Mouse (Mus musculus) heart, embryonic 16.5 days (tissue): ENCODE measurements around the gene Ccdc146. TPM values are rescaled to one million over a fixed set of nuclear protein-coding genes. Genes with fewer than 3 reads are reported as not detected.
A peak's percentile ranks its signal among the peaks of the same experiment; 100 is the strongest.

ENCODE experiments used
- ATAC-seq: fragments of 200-750 bp; cut with Nextera tagmentation; replicated peaks from 2 replicates; pipeline ENCODE4 v1.8.0; 2017; ENCODE audit warnings: moderate number of reproducible peaks; ENCODE audit not compliant: insufficient read depth, low FRiP score; ENCODE audit errors: extremely low read depth
- H3K27ac ChIP-seq: fragments of 300-500 bp; sonication (generic); 2 replicates; pipeline ENCODE4 v1.5.1; 2014; ENCODE audit warnings: mild to moderate bottlenecking, low read length, control low read depth, moderate library complexity
- H3K27me3 ChIP-seq: fragments of 300-500 bp; sonication (generic); 2 replicates; pipeline ENCODE4 v1.6.1; 2014; ENCODE audit warnings: low read length, mixed read lengths; ENCODE audit not compliant: control insufficient read depth, insufficient read depth
- H3K36me3 ChIP-seq: fragments of 300-500 bp; sonication (generic); 2 replicates; pipeline ENCODE4 v1.6.1; 2014; ENCODE audit not compliant: control insufficient read depth, insufficient read depth
- H3K4me1 ChIP-seq: fragments of 300-500 bp; sonication (generic); 2 replicates; pipeline ENCODE4 v1.6.1; 2014; ENCODE audit warnings: low read length, mixed read lengths; ENCODE audit not compliant: control insufficient read depth, insufficient read depth
- H3K4me2 ChIP-seq: fragments of 300-500 bp; sonication (generic); 2 replicates; pipeline ENCODE4 v1.6.1; 2014; ENCODE audit warnings: low read depth, mild to moderate bottlenecking, control low read depth, low read length
- H3K4me3 ChIP-seq: fragments of 300-500 bp; sonication (generic); 2 replicates; pipeline ENCODE4 v1.5.1; 2014; ENCODE audit warnings: mild to moderate bottlenecking, control low read depth, low read length
- H3K9ac ChIP-seq: fragments of 300-500 bp; sonication (generic); 2 replicates; pipeline ENCODE4 v1.6.1; 2014; ENCODE audit warnings: low read length, control low read depth
- H3K9me3 ChIP-seq: fragments of 300-500 bp; sonication (generic); replicated peaks from 2 replicates; pipeline ENCODE4 v1.6.1; 2016; ENCODE audit warnings: low read length; ENCODE audit not compliant: control insufficient read depth
- WGBS: fragments of 180-500 bp; shearing (Covaris S2); extraction: QIAGEN DNeasy Blood & Tissue Kit; methylation state at CpG from one replicate; pipeline ENCODE4 v1.1.7; 2014; 5-methylcytosine and 5-hydroxymethylcytosine counted together
- polyA plus RNA-seq: library from polyadenylated mRNA; unstranded; fragments of >200 nt; fragmentation: Nextera tagmentation; extraction: Ambion mirVana; gene quantifications from 2 replicates; pipeline ENCODE4 v1.2.1, GENCODE M21; 2015

Ccdc146 gene
- polyA plus RNA-seq, 1 experiment from 2014 or later, result 3.1 TPM

DNA sequence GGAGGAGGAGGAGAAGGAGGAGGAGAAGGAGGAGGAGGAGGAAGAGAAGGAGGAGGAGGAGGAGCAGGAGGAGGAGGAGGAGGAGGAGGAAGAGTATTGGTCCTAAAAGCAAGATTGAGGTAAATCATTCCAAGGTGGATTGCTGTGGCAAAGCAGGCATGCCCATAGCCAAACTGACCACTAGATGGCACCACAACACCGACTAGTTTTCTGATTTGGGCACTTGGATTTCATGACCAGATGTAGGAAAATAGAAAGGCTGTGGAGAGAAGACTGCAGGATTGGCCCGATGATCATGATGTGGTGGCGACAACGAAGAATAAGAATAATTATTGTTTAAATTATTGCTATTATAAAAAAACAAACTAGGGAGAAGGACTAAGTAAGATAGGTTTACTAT is 159.4 kb downstream of the Ccdc146 start:
- no peaks in the 10 kb centered on the region for H3K9me3 ChIP-seq
- H3K4me2 ChIP-seq, result no peak overlapping the region
- no peak overlapping the region for H3K4me3 ChIP-seq
- ATAC-seq, result no peak
- H3K9ac ChIP-seq, result no peak overlapping the region
- H3K36me3 ChIP-seq, result no peaks in the 10 kb centered on the region
- H3K27ac ChIP-seq, result no peak overlapping the region
- WGBS, result 21% methylated on average over 4 of the region's 4 CpGs
- no peaks in the 10 kb centered on the region for H3K27me3 ChIP-seq
- H3K4me1 ChIP-seq, result no peaks in the 10 kb centered on the region

DNA sequence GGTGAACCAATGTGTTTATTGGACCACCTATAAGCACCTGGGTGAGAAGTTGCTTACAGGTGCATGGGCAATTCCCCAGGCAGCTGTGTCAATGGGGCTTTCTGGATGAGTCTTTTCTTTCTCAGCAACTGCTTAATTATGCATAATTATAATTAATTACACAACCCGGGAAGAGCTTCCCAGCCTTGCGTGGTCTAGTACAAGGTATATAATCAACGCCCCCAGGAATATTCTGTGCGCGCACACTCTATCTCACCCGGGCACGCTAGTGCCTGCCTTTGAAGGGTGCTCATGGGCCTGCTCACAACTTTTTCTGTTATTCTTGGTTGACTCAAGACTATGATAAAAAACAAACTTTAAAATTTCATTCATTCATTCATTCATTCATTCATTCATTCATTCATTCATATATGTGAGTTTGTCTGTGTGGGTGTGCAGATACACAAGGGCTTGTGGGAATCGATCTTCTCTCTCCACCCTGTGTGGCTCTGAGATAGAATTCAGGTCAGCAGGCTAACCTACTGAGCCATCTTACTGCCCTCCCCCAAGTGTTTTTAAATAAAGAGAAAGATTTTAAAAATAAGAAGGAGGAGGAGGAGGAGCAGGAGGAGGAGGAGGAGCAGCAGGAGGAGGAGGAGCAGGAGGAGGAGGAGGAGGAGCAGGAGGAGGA is 160.0 kb downstream of the Ccdc146 start:
- 89% methylated on average over 8 of the region's 8 CpGs for WGBS
- Histone ChIP-seq H3K36me3 (no peaks in the 10 kb centered on the region), H3K9me3 (no peaks in the 10 kb centered on the region), H3K9ac (no peak overlapping the region), H3K4me3 (no peak overlapping the region), H3K27ac (no peak overlapping the region), H3K27me3 (no peaks in the 10 kb centered on the region), H3K4me1 (no peaks in the 10 kb centered on the region), H3K4me2 (no peak overlapping the region)
- no peak for ATAC-seq

DNA sequence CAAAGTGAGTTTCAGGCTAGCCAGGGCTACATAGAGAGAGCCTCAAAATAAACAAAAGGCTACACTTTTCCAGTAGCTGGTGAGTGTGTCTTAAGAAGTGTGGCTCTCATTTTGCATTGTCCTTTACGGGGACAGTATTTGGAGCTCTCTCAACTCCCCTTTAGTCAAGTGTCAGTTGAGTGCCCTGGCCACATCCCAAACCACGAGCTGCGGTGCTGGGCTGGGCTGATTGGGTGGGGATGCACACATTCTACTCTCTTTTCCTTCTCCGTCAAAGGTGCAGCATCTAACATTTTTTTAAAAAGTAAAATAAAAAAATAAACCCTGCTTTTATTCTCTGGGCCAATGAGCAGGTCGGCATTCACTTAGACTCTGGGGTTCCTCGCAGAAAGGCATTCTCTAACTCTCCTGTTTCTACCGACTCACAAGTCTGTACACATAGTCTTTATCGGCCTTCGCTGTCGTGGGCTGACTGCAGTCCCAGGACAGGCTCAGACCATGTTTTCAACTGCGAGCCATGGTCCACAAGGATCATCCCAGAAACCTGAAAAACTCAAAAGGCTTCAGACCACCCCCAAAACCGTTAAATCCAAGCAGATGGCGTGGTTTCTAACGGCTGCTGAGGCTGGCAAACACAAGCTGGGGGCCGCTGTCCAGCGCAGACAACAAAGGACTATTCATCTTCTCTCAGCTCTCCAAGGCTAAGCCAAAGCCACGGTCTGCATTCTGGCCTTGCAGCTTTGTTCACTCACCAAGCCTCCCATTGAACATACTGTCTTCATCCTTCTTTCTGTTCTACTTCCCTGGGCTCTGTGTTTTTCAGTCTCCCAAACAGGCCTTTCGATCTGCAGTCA is 161.0 kb downstream of the Ccdc146 start:
- H3K4me2 ChIP-seq, result no peak overlapping the region
- ATAC-seq, result no peak
- H3K27ac ChIP-seq, result no peak overlapping the region
- WGBS, result 52% methylated on average over 18 of the region's 18 CpGs
- H3K9me3 ChIP-seq, result no peaks in the 10 kb centered on the region
- no peaks in the 10 kb centered on the region for H3K4me1 ChIP-seq
- H3K36me3 ChIP-seq, result no peaks in the 10 kb centered on the region
- no peak overlapping the region for H3K4me3 ChIP-seq
- no peak overlapping the region for H3K9ac ChIP-seq
- H3K27me3 ChIP-seq, result no peaks in the 10 kb centered on the region

DNA sequence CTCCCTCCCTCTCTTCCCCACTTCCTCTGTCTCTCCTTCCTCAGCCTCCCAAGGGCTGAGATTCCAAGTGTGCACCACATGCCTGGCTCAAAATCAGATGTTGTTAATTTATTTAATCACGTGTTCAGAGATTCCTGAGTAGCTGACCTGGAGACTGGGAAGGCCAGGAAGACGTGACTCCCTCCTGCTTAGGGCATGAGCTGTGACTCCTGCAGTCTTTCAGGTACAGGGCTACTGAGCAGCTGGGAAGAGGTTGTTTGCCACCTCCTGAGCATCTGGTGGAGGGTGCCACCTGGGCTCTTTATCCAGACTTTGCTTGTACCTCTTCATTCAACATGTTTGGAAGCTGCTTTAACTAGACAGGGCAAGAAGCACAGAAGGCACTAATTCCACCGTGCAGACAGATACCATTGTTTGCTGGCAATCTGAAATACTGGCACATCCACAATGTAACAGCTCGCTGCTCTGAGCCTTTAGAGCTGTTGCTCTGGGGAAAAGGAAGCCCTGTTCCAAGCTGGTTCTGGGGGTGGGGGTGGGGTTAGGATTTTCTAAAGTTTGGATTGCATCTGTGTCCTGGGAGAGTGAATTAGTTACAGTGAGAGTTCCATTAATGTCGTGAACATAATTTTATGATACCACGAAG is 163.2 kb downstream of the Ccdc146 start:
- WGBS, result 44% methylated on average over 6 of the region's 6 CpGs
- Histone ChIP-seq H3K27me3 (no peaks in the 10 kb centered on the region), H3K36me3 (no peaks in the 10 kb centered on the region), H3K9ac (no peak overlapping the region), H3K9me3 (no peaks in the 10 kb centered on the region), H3K4me3 (no peak overlapping the region), H3K27ac (no peak overlapping the region), H3K4me1 (no peaks in the 10 kb centered on the region), H3K4me2 (no peak overlapping the region)
- ATAC-seq, result no peak

DNA sequence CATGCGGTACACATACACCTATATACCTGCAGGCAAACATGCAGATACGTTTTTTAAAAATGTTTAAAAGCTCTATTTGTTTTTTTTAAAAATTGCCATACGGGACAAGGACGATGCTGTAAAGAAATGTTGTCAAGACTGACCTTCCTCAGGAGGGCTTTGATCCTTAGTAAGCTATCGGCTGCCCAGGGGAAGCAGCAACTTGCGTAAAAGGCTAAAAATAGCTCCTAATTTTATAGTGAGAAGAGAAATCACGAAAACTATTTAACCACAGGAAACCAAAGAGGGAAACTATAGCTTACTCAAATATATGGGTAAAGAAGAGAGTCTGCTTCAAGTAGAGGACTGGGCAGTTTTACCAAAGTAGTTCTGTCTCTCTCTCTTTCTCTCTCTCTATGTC is 163.7 kb downstream of the Ccdc146 start:
- H3K4me1 ChIP-seq, result no peaks in the 10 kb centered on the region
- H3K27ac ChIP-seq, result no peak overlapping the region
- H3K9me3 ChIP-seq, result no peaks in the 10 kb centered on the region
- WGBS, result 56% methylated on average over 7 of the region's 7 CpGs
- ATAC-seq, result no peak
- no peak overlapping the region for H3K4me3 ChIP-seq
- H3K36me3 ChIP-seq, result no peaks in the 10 kb centered on the region
- H3K27me3 ChIP-seq, result no peaks in the 10 kb centered on the region
- no peak overlapping the region for H3K4me2 ChIP-seq
- H3K9ac ChIP-seq, result no peak overlapping the region

DNA sequence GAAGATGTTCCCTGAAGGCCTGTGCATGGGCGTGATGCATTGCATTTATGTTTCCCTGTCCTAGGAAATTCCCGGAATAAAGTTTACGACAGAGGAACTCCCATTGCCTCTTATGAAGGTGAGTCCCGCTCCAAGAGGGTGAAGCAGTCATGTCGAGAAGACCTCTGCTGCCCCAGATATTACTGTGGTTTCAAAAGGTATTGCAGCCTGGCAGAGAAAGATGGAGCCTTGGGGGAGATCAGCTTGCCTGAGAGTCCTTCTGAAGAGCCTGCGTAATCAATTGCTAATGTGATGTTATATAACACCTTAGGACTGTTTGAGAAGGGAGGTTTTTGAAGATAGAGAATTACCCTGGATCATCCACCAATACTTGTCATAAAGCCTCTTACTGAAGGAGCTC is 166.7 kb downstream of the Ccdc146 start:
- Histone ChIP-seq H3K4me3 (no peak overlapping the region), H3K9ac (no peak overlapping the region), H3K9me3 (no peaks in the 10 kb centered on the region), H3K27ac (no peak overlapping the region), H3K27me3 (no peaks in the 10 kb centered on the region), H3K36me3 (no peaks in the 10 kb centered on the region), H3K4me1 (no peaks in the 10 kb centered on the region), H3K4me2 (no peak overlapping the region)
- no peak for ATAC-seq
- 73% methylated on average over 6 of the region's 6 CpGs for WGBS

DNA sequence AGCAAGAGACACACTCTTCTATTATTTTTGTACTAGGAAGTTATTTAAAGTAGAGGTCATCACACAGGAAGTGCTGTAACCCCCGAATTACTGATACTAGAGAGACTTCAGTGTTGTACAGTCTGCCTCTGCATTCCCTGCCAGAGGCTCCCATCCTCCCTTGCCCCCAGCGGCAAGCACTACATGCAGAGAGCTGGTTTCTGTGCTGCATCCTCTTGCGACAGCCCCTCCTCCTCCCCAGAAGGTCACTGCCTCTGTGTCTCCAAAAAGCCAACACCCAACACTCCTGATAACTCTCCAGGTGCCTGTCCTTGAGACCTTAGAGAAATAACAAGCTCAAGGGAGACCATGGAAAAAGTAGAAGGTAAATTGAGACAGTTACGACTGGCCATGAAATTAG is 167.4 kb downstream of the Ccdc146 start:
- Histone ChIP-seq H3K27ac (no peak overlapping the region), H3K9me3 (no peaks in the 10 kb centered on the region), H3K4me2 (no peak overlapping the region), H3K4me1 (no peaks in the 10 kb centered on the region), H3K4me3 (no peak overlapping the region), H3K36me3 (no peaks in the 10 kb centered on the region), H3K9ac (no peak overlapping the region), H3K27me3 (no peaks in the 10 kb centered on the region)
- ATAC-seq, result no peak
- 52% methylated on average over 4 of the region's 4 CpGs for WGBS

DNA sequence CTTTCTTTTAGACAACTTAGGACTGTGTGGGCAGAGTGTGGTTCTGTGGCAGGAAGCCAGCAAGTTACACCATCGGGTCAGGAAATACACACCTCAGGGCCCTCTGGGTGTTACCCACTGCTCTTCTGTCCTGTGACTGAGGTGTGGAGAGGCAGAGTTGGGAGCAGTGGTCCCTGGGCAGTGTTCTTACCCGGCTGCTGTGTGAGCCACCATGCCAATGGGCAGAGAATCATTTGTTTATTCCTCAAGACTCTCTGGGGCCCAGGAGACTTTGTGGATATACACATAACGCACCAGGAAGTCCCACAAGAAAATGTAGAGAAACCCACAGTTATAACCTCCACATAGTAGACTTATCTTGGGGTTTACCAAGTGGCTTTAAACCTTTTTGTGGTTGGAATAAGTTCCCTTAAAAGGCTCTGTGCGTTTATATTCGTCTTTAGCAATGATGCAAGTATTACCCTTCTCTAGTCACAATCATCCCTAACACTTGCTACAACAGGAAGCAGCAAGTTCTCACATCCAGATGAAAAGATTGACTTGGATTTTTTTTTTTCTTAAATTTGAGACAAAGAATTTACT is 168.8 kb downstream of the Ccdc146 start:
- Histone ChIP-seq H3K4me1 (no peaks in the 10 kb centered on the region), H3K4me2 (no peak overlapping the region), H3K9ac (no peak overlapping the region), H3K27me3 (no peaks in the 10 kb centered on the region), H3K9me3 (no peaks in the 10 kb centered on the region), H3K36me3 (no peaks in the 10 kb centered on the region), H3K27ac (no peak overlapping the region), H3K4me3 (no peak overlapping the region)
- 0 out of 2 replicates have a peak, but pooled peaks have one; percentile 41 for ATAC-seq
- WGBS, result 71% methylated on average over 5 of the region's 5 CpGs
